Mouse (Mus musculus) heart, postnatal 14 days (tissue): ENCODE measurements around the gene Nfil3. TPM values are rescaled to one million over a fixed set of nuclear protein-coding genes. Genes with fewer than 3 reads are reported as not detected.

ENCODE experiments used
- DNase-seq, 2 experiments: peaks; one replicate each; pipeline ENCODE4 v3.0.0; 2021 to 2022
- intact Hi-C: fragments of 180-260 bp; cut with DNase I; formaldehyde crosslinking; loops from one replicate; pipeline ENCODE4 v1.15.1; 2025
- total RNA-seq, 2 experiments: library from RNA; stranded (reverse); gene quantifications; 2 replicates each; pipeline ENCODE4 v1.2.3; 2021

The Nfil3 gene
- total RNA-seq, 2 experiments from 2014 or later: 19.6 to 22.7 TPM

DNA sequence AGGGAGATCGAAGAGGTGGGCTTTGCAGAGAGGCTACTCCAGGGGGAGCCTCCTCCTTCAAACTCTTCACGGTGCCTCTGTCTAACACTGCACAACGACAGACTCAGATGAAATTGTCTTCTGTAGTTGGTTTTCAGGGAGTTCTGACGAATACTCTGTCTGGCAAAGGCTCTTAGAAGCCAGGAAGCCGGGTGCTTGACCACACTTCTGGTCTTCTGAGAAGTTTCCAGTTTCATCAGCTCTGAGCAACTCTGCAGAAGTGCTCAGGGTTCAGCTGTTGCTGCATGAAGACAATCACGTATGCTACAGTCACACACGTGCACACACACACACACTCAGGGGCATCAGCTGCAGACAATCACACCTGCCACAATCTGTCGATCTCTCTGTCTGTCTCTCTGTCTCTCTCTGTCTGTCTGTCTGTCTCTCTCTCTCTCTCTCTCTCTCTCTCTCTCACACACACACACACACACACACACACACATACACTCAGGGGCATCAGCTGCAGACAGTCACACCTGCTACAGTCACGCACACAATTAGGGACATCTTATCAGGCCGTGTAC, 5.4 kb upstream of the Nfil3 start:
- no peak for DNase-seq
- intact Hi-C loops: no loop called here

DNA sequence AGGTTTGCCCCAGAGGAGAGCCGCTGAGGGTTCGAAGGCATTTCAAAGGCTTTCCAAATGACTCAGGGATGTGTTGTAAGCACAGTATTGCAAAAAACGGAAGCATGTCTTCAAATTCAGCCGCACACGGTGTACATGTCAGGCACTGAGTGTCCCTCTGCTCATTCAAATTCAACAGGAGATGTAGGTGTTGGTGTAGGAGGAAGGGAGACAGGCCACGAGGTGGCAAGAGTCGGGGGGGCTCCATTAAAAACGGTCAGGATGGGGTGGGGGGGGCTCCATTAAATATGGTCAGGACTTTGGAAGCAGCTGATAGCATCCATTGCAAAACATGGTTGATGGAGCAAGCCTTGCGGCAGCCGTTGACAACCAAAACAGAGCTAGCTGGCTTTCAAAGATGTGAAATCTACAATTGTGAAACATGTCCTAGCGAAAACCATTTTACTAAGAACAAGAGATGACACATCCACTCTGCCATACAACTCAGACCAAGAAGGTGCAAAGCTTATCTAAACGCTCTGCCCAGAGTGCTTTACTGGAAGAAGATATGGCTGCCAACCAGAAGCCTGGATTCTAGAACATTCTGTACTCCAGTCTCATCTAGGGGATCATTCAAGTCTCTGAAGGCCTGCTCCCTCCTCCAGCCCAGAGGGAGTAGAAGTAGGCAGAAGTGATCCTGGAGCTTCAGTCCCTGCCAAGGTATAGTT, 4.8 kb upstream of the Nfil3 start:
- intact Hi-C loops: no loop called here
- no peak for DNase-seq

DNA sequence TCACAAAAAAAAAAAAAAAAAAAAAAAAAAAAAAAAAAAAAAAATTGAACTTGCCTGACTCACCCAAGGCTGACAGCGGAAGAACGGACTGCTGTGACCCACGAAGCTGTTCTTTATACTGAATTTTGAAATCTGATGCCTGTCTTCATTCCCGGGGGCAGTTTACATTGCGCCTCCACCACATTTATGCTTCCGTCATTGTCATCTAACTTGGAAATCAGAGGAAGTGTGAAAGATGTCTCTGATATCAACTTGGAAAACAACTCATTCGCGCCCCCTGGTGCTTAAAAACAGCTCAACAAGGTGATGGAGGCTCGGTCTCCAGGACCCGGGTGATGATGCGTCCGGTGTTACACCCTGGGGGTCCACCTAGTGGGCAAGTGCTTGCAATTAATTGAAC, 1.8 kb upstream of the Nfil3 start:
- intact Hi-C loops: loop anchor here (1.0 to 5.0 kb wide), 3 partner anchors 115 to 324 kb away; no protein-coding TSS in a partner anchor
- DNase-seq: peak; percentile 84 to 91

GRCm38 (mm10) chr13:52981441-52982281, 788 bp upstream of the Nfil3 start:
- DNase-seq: peak; percentile 59 to 61
- intact Hi-C loops: loop anchor here (1.0 to 5.0 kb wide), 4 partner anchors 116 to 323 kb away; no protein-coding TSS in a partner anchor

- peak; percentile 70 to 76 for DNase-seq
- intact Hi-C loops: loop anchor here (2.0 to 5.0 kb wide), 2 partner anchors 117 to 162 kb away; no protein-coding TSS in a partner anchor
Observed at GRCm38 (mm10) chr13:52980211-52980950, 492 bp downstream of the Nfil3 start.

- peak in 1 of 2 experiments; percentile 42 for DNase-seq
- intact Hi-C loops: loop anchor here (2.0 to 5.0 kb wide), 3 partner anchors 49 to 161 kb away; no protein-coding TSS in a partner anchor
Observed at GRCm38 (mm10) chr13:52979331-52980051, 1.4 kb downstream of the Nfil3 start.

- intact Hi-C loops: loop anchor here (2.0 kb wide), 1 partner anchor 48 kb away; no protein-coding TSS in a partner anchor
- DNase-seq: peak; percentile 64 to 72
Observed at GRCm38 (mm10) chr13:52978321-52978981, 2.4 kb downstream of the Nfil3 start.

DNA sequence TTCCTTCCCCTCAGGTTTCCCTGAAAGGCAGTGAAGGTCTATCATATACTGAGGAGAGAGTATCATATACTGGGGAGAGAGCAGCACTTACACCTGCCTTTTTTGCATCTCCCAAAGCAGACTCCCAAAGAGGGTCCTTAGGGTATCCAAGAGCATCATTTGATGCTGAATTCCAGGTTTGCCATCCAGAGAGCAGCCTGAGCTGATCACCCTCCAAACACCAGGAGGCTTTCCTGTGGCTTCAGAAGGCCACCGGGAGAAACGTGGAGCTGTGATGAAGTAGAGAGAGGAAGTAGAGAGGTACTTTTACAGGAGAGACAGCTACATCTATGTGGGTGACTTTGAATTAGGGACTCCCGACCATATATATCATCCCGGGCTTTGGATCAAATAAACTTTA, 3.1 kb downstream of the Nfil3 start:
- intact Hi-C loops: loop anchor here (2.0 kb wide), 1 partner anchor 47 kb away; no protein-coding TSS in a partner anchor
- DNase-seq: no peak

GRCm38 (mm10) chr13:52977221-52977609, 3.7 kb downstream of the Nfil3 start:
- intact Hi-C loops: no loop called here
- DNase-seq: no peak

- peak; percentile 35 to 37 for DNase-seq
- intact Hi-C loops: no loop called here
Observed at GRCm38 (mm10) chr13:52976510-52977220, 4.2 kb downstream of the Nfil3 start.

DNA sequence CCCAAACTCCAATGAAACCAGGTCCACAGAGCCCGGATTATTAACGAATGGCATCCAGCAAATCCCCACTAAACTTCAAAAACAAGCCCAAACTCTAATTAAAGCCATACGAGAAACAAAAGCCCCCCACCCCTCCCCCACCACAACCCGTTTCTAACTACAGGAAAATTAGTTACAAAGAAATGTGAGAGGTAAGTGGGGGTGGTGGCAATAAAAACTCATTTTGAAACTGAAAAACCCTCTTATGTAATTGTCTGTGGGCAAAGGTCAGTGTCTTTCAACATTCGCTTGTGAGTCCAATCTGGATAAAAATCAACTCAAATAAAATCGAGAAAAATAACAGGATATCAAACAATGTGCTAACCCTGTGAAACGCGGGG, 4.8 kb downstream of the Nfil3 start:
- intact Hi-C loops: no loop called here
- no peak for DNase-seq

DNA sequence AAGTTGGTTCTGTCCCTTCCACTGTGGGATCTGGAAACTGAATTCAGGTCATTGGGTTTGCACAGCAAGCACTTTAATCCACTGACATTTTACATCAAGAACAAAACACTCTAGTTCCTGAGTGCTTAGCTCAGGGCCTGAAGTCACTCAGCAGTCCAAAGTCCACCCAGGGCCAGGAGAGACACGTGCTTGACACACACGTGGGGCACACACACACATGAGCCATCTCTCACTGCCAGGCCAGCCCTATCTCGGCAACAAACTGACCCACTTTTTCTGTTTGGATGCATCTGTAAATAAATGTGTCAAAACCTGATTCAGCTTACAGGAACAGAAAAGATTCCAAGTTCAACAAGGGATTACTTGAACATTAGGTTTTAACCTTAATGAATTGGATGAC, 6.2 kb downstream of the Nfil3 start:
- DNase-seq: peak in 1 of 2 experiments; percentile 23
- intact Hi-C loops: no loop called here

- intact Hi-C loops: no loop called here
- no peak for DNase-seq
Observed at GRCm38 (mm10) chr13:52973427-52973826, 7.4 kb downstream of the Nfil3 start.

GRCm38 (mm10) chr13:52972626-52973025, 8.2 kb downstream of the Nfil3 start:
- DNase-seq: no peak
- intact Hi-C loops: no loop called here

- no peak for DNase-seq
- intact Hi-C loops: no loop called here
Observed at GRCm38 (mm10) chr13:52970876-52971275, 10.0 kb downstream of the Nfil3 start.

DNA sequence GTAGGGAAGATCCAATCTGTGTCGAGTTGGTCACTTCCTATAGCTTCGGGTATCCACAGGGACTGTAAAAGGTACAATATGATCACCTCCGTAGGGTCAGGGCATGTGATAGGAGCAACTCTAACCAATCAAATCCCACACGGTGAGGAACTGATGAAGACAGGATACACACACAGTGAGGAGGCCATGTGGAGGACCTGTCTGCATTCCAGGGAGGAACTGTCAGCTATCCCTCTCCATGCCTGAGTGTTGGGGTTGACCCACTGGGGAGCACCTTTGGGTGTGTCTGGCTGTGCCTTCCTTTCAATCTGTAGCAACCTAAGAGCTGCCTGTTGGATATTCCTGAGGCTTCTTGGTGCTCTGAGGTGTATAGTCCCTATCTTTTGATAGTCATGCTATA, 18.0 kb downstream of the Nfil3 start:
- DNase-seq: no peak
- intact Hi-C loops: no loop called here

DNA sequence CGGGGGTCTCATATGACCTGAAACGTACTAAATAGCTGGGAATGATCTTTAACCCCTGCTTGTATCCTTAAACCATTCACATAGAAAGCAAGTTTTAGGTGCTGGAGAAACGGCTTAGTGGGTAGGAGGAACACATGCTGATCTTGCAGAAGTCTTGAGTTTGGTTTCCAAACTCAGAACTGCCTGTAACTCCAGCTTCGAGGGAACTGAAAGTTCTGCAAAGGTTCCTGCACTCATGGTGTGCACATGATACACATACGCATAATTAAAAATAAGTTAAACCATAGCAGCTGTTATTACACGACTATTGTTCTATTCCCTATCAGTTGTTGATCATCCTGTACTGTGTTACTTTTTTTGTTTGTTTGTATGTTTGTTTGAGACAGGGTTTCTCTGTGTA, 18.5 kb downstream of the Nfil3 start:
- DNase-seq: no peak
- intact Hi-C loops: no loop called here

GRCm38 (mm10) chr13:52953779-52954553, 26.9 kb downstream of the Nfil3 start:
- DNase-seq: no peak
- intact Hi-C loops: no loop called here
